Mouse (Mus musculus): ENCODE results near the gene Tm9sf3.

Tm9sf3 gene

GRCm38 (mm10) chr19:41262712-41263629, 826 bp downstream of the Tm9sf3 start:
- DNase-seq (ENCODE audit: low spot score in 2 of 2): peak; percentile 46 to 63

GRCm38 (mm10) chr19:41260736-41261135, 3.1 kb downstream of the Tm9sf3 start:
- DNase-seq (ENCODE audit: low spot score in 2 of 2): no peak

DNA sequence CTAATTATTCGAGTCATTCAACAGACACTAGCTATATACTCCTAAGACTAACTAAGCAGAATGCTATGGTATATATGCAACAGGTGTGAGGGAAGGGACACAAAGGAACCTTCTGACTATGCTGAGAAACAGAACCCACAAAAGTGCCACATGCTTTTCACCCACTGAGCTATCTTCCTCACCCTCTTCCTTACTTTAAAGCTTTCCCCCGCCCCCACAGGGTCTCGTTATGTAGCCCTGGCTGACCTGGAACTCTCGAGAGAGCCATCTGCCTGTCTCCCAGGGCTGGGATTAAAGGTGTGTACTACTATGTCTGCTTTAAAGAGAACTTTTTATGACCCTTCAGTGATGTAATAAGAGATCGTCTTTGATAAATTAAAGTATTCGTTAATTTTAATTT, 4.5 kb downstream of the Tm9sf3 start:
- no peak for DNase-seq (ENCODE audit: low spot score in 2 of 2)

GRCm38 (mm10) chr19:41258707-41259106, 5.1 kb downstream of the Tm9sf3 start:
- no peak for DNase-seq (ENCODE audit: low spot score in 2 of 2)

DNA sequence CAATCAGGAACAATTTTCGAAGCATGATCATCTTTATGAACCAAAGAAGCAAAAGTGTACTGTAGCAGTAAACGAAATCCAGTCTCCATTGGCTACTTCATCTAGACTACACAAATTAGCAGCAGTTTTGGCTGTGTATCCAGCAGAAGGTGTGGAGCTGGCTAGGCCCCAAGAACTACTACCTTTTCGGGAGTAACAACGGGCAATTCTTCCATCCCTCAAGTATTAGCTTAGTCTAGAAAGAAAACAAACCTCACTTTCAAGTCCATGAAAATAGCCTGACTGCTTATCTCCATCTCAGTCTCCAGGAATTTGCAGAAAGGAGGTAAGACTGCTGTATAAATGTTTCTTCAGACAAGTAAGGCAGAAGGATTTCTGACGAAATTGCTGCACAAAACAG, 9.2 kb downstream of the Tm9sf3 start:
- DNase-seq (ENCODE audit: low spot score in 2 of 2): no peak

GRCm38 (mm10) chr19:41248968-41249367, 14.8 kb downstream of the Tm9sf3 start:
- no peak for DNase-seq (ENCODE audit: low spot score in 2 of 2)

- no peak for DNase-seq (ENCODE audit: low spot score in 2 of 2)
These were observed 15.5 kb downstream of the Tm9sf3 start for GRCm38 (mm10) chr19:41248271-41248670.

GRCm38 (mm10) chr19:41246271-41246670, 17.5 kb downstream of the Tm9sf3 start:
- no peak for DNase-seq (ENCODE audit: low spot score in 2 of 2)

DNA sequence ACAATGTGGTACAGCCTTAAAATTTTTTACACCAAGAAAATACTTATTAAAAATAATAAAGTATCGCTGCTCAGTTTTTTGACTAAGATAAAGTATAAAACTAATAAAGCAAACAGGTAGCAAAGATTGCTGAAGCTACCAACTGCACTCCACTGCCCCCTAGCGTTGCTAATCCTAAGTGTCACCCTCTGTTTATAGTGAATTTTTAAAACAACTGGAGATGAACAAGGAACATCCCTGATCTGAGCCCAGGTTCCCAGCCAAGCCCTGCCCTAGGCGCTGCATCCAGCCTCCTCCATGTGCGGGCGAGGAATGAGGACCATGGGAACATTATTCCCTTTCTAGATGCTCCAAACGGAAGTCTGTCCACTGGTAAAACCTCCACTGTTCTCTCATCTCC, 19.2 kb downstream of the Tm9sf3 start:
- peak; percentile 54 to 66 for DNase-seq (ENCODE audit: low spot score in 2 of 2)

GRCm38 (mm10) chr19:41241997-41242396, 21.8 kb downstream of the Tm9sf3 start:
- no peak for DNase-seq (ENCODE audit: low spot score in 2 of 2)

- no peak for DNase-seq (ENCODE audit: low spot score in 2 of 2)
These were observed 30.1 kb downstream of the Tm9sf3 start for GRCm38 (mm10) chr19:41233698-41234097.

DNA sequence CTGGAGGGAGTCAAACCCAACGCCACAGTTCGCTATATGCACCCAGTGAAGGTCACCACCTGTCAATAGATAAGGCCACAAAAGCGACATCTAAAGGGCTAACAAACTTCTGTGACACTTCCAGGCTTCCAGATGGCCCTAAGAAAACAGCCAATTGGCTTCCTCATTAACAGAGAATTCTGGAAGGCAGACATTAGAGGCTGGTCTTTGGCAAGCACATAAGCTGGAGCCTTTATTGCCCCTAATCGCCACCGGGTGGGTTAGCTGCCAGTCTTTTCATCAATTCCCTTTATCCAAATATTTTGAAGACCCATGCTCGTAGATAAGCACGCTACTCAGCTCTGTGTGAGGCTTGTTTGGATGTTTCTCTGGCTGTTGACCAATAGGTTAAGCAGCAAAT, 55.5 kb downstream of the Tm9sf3 start:
- DNase-seq (ENCODE audit: low spot score in 2 of 2): no peak

DNA sequence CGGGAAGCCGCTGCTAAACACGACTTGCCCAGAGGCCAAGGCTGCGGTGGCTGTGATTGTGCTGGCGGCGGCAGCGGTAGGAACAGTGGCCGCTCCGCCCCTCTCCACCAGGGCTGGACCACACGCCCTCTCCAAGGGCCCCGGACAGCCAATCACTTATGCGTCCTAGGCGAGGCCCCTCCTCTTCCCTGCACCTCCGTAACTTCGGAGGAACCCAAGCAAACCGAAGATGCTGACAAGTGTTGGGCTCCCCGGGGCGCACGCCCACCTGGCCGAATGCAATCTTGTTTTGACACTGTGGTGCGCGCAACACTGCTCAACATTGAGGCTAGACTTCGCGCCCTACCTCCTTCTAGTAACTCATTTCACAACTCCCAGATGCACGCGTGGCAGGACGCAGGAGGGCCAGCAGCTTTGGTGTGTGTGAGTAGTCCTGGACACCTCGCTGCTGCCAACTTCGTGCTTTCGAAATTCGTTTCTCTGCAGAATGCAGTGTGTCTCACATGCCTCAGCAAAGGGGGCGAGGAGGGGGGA, 56.9 kb downstream of the Tm9sf3 start, which contains the start of gene Tll2:
Tll2 (minus strand) TSS at position 25 of the 534 bp plus-strand sequence.
- DNase-seq (ENCODE audit: low spot score in 2 of 2): peak; percentile 46 to 49

DNA sequence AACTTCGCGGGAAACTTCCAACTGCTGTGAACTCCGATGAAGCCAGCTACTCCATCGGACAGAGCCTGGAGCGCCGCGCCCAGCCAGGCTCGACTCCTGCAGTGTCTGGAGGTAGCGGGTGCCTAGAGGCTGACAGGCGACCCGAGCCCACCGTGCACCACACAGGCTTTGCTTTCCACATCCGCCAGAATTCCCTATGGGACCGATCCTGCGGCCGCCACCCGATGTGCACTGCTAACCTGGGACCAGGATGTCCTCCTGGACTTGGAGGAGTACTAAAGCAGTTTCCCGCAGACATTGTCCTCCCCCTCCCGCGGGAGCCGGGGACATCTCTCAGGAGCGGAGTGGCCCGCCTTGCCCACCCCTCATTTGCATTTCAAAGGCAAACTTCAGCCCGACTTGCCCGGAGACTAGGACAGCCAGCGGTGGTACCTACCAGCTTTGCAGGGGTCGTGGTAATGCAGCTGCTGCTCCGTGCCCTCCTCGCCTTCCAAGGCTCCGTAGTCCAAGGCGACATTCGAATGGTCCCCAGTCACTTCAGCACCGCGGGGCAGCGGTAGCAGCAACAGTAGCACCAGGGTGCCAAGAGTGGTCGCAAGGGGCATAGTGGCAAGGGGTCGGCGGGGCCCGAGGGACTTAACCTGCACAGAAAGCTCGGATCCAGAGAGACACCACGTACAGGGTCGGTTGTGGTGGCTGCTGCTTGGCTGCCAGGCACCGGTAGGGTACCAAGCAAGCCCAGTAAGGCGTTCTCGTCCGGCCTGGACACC, 57.6 kb downstream of the Tm9sf3 start:
- no peak for DNase-seq (ENCODE audit: low spot score in 2 of 2)

DNA sequence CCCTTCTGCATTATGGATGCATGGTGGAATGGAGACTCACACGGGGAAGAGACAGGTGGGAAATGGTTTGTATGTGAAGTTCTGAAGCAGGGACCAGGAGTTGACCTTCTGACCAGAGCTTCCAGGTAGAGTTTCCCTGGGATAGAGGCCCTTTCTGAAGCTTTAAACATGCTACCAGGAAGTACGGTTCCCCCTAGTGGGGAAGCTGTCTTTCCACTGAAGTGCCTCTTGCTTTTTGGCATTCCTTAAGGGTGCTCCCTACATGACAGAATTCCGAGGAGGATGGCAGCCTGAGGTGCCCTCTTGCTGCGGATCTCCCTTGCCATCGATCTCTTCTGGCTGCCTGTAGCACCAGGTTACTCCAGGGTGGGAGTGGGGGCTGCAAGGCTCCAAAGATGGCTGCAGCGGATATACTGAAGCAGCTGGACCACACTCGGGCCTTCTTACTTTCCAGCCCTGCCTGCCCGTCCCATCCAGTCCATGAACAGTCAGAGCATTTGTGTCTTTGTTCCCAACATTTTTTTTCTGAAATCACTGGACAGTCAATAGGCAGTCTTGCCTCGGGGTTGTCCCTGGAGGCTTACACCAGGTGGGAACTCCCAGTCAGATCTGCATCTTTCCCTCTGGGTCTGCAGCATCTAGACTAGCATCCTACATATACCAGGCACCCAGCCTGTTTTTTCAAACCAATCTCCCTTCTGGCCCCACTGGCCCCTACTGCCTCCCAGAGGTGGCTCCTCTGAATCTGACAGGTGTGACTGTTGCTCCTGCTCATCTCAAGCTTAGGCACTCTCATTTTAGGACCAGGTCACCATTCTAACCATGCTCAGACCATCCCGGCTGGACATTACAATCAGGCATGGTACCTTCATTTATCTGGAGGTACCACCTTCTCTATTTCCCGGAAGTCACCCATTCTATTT, 59.4 kb downstream of the Tm9sf3 start:
- DNase-seq (ENCODE audit: low spot score in 2 of 2): peak; percentile 25 to 45

DNA sequence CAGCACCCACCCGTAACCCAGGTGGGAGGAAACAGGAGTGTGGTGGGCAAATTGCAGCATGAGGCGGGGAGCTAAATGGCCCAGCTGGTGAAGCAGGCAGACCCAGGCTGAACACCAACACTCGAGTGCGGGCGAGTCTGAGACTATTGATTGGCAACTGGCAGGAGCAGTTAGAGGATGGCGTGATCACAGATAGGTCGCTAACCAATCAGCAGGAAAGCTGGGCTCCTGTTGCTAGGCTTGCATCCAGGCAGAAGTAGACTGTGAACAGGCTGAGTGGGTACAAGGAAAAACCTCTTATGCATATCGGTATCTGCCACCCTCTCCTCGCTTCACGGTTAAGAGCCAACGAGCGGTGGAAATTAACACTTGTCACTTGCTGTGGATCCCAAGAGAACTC, 66.2 kb downstream of the Tm9sf3 start:
- DNase-seq (ENCODE audit: low spot score in 2 of 2): peak; percentile 49 to 56

DNA sequence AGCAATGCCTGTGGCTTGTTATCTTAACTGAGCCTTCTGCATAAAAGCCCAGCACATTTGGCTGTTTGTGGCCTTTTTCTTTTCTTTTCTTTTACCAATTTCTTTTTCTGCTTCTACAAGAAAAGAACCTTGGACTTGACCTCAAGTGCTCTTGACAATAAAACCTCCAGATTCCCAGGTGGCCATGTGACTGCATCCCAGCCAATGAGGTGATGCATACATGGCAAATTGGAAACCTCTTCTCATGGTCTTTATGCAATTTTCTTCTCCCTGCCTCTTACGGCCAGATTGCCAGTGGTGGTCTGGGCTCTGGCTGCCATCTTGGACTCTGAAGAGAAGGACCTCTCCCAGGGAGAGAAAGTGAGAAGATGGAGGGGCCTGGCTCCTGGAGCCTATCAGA, 70.4 kb downstream of the Tm9sf3 start:
- no peak for DNase-seq (ENCODE audit: low spot score in 2 of 2)

- no peak for DNase-seq (ENCODE audit: low spot score in 2 of 2)
These were observed 70.8 kb downstream of the Tm9sf3 start for GRCm38 (mm10) chr19:41192953-41193352.

DNA sequence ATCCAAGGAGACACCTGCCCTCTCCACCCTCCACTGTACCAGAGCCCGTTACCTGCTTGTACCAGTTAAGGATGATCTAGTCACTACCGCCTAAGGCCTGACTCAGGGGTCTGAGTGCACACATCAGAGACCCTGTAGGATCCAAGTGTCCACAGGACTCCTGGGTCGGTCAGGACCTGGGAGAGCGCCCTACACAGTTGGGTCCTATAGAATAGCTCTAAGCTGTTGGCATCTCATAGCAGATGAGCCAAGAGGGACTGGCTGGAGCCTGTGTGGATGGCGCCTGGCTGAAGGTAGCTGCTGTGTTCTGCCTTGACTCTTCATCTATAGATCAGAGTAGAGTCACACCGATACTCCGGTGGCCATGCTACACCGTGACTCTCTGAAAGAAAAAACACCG, 72.1 kb downstream of the Tm9sf3 start:
- no peak for DNase-seq (ENCODE audit: low spot score in 2 of 2)

- no peak for DNase-seq (ENCODE audit: low spot score in 2 of 2)
These were observed 72.8 kb downstream of the Tm9sf3 start for GRCm38 (mm10) chr19:41190876-41191434.

- DNase-seq (ENCODE audit: low spot score in 2 of 2): no peak
These were observed 86.5 kb downstream of the Tm9sf3 start for GRCm38 (mm10) chr19:41177331-41177730.

All from right cerebral cortex, adult 2 months (tissue).